Mouse (Mus musculus): ENCODE results near the gene Smarcb1.

DNA sequence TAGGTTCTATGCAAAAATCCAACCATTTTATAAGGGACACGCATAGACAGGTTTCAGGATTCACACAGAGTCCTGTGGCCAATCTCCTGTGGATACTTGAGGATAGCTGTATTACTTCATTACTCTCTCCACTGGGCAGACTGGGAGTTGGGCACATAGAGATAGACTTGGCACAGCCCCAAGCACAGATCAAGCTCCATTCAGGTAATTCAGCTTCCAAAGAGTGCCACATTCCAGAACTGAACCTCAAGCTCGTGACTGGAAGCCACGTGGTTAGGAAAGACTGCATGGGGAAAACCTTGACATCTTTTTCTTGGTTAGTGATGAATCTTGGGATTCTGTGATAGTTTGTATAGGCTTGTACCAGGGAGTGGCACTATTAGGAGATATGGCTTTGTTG is 42.6 kb downstream of the Smarcb1 start:
- no peak for TF ChIP-seq CTCF (IDR thresholded peaks at IDR 0.05; ENCODE audit: insufficient read depth, low read length)
- TF ChIP-seq POLR2A (IDR thresholded peaks at IDR 0.05; ENCODE audit: borderline replicate concordance, extremely low read depth, low read depth, low read length): no peak

Data from lung, adult 2 months (tissue).